ENCODE assay signal across 22 mouse cellular contexts in genomic region chr1:191639200-191639807, GRCm38 (mm10).
DNase-seq lines count a peak whose midpoint lies in the region; ATAC-seq lines count a peak whose summit lies in the region.
"Had no signal": no experiment of that assay in that cellular context is flagged by ENCODE, and none has a peak within 500 bp of the region (broad histone marks: within the 10 kb centered on the region; RNA-seq: fewer than 3 reads in every experiment).

No protein-coding gene starts in this region.

- no peak overlapping the region for H3K9ac ChIP-seq in intestine, embryonic 16.5 days (ENCODE audit: low read depth, low read length)
- H3K9ac ChIP-seq in liver, embryonic 15.5 days = no peak overlapping the region
- H3K9ac ChIP-seq: embryonic facial prominence, embryonic 15.5 days; heart, embryonic 12.5 days; hindbrain, embryonic 15.5 days; limb, embryonic 13.5 days; neural tube, embryonic 13.5 days had no signal

- no peak overlapping the region for H3K4me2 ChIP-seq in intestine, embryonic 16.5 days (ENCODE audit: low read depth, low read length)
- H3K4me2 ChIP-seq in liver, embryonic 15.5 days = no peak overlapping the region
- H3K4me2 ChIP-seq: embryonic facial prominence, embryonic 15.5 days; heart, embryonic 12.5 days; hindbrain, embryonic 15.5 days; limb, embryonic 13.5 days; neural tube, embryonic 13.5 days had no signal

- H3K4me1 ChIP-seq in intestine, embryonic 16.5 days (ENCODE audit: control insufficient read depth, insufficient read depth, low read length) = peaks cover 9% of the 10 kb centered on the region; the same call in 1 of the 2 replicates
- peaks cover 19% of the 10 kb centered on the region; the same call in 1 of the 2 replicates for H3K4me1 ChIP-seq in liver, embryonic 15.5 days (replicated peaks)
- H3K4me1 ChIP-seq: embryonic facial prominence, embryonic 15.5 days had no signal

- ATAC-seq in intestine, embryonic 16.5 days = peak; percentile 72
- no peak for ATAC-seq in liver, embryonic 15.5 days (ENCODE audit: insufficient read depth)
- ATAC-seq: lung, postnatal 0 days had no signal

- 69% methylated on average over 3 of the region's 3 CpGs for WGBS in intestine, embryonic 16.5 days
- 56% methylated on average over 3 of the region's 3 CpGs for WGBS in liver, embryonic 15.5 days (ENCODE audit: insufficient replicate concordance)

- no peaks in the 10 kb centered on the region for H3K27me3 ChIP-seq in intestine, embryonic 16.5 days (replicated peaks; ENCODE audit: control insufficient read depth, insufficient read depth, low read length)
- H3K27me3 ChIP-seq in liver, embryonic 15.5 days = no peaks in the 10 kb centered on the region
- H3K27me3 ChIP-seq: heart, embryonic 12.5 days; hindbrain, embryonic 15.5 days had no signal

- intact Hi-C loops in left cerebral cortex, postnatal 10 days (cut with DNase I) = no loop called here

- H3K36me3 ChIP-seq in intestine, embryonic 16.5 days (ENCODE audit: control insufficient read depth, insufficient read depth, low read length) = no peaks in the 10 kb centered on the region
- no peaks in the 10 kb centered on the region for H3K36me3 ChIP-seq in liver, embryonic 15.5 days (replicated peaks)
- H3K36me3 ChIP-seq: embryonic facial prominence, embryonic 15.5 days; forebrain, embryonic 10.5 days; heart, embryonic 12.5 days; hindbrain, embryonic 15.5 days; limb, embryonic 13.5 days; neural tube, embryonic 13.5 days had no signal

- H3K27ac ChIP-seq in intestine, embryonic 16.5 days (ENCODE audit: low read length) = peak overlapping the region; percentile 54
- peak overlapping the region; percentile 53; the same call in 1 of the 2 replicates for H3K27ac ChIP-seq in liver, embryonic 15.5 days (replicated peaks)
- H3K27ac ChIP-seq: embryonic facial prominence, embryonic 15.5 days; forebrain, embryonic 10.5 days; hindbrain, embryonic 15.5 days; limb, embryonic 13.5 days; neural tube, embryonic 13.5 days had no signal

- DNase-seq in left cerebral cortex, adult 11 months (ENCODE audit: low spot score) = peak; percentile 32
- no peak for DNase-seq in left cerebral cortex, postnatal 10 days (ENCODE audit: extremely low spot score in 1 of 2, low spot score in 2 of 2)
- DNase-seq in adipocyte (ENCODE audit: low spot score) = peak; percentile 23
- DNase-seq in thymus, adult 18-20 months = no peak
- DNase-seq in layer of hippocampus, adult 18-20 months (ENCODE audit: low spot score in 2 of 2) = no peak
- DNase-seq: adrenal gland, postnatal 25 days; B cell, adult 2 months; cerebellum, adult 8-10 months; embryo, embryonic 11 days; heart, postnatal 36 days; kidney, adult 18-20 months; spleen, adult 18-20 months had no signal

- H3K4me3 ChIP-seq in intestine, embryonic 16.5 days (ENCODE audit: low read length) = no peak overlapping the region
- H3K4me3 ChIP-seq in liver, embryonic 15.5 days (replicated peaks) = no peak overlapping the region
- H3K4me3 ChIP-seq: embryonic facial prominence, embryonic 15.5 days; forebrain, embryonic 10.5 days; heart, embryonic 12.5 days; hindbrain, embryonic 15.5 days; limb, embryonic 13.5 days; megakaryocyte, embryonic 14.5 days; neural tube, embryonic 13.5 days had no signal

- H3K9me3 ChIP-seq in intestine, embryonic 16.5 days (ENCODE audit: control insufficient read depth, low read length) = no peaks in the 10 kb centered on the region
- no peaks in the 10 kb centered on the region for H3K9me3 ChIP-seq in liver, embryonic 15.5 days (replicated peaks)
- H3K9me3 ChIP-seq: embryonic facial prominence, embryonic 15.5 days; forebrain, embryonic 10.5 days; heart, embryonic 12.5 days; hindbrain, embryonic 15.5 days; limb, embryonic 13.5 days; megakaryocyte, embryonic 14.5 days; neural tube, embryonic 13.5 days had no signal

Comparison
In these comparisons a context has a peak if more than half of its experiments do, and no peak if none do; other contexts are left out.
1. DNase-seq: peak in left cerebral cortex, adult 11 months (single experiment) and adipocyte (single experiment); none in left cerebral cortex, postnatal 10 days (0 of 2), thymus, adult 18-20 months (0 of 2) and layer of hippocampus, adult 18-20 months (0 of 2).